Mouse (Mus musculus): Measurements from ENCODE around the gene Fbxl7. TPM values are rescaled to one million over a fixed set of nuclear protein-coding genes. Genes with fewer than 3 reads are reported as not detected.

Fbxl7 gene
- polyA plus RNA-seq, 1 experiment from 2014 or later: 24.1 TPM

GRCm38 (mm10) chr15:26639726-26640125 is 255.7 kb downstream of the Fbxl7 start:
- Histone ChIP-seq H3K4me3 (ENCODE audit: low read length) (no peak overlapping the region), H3K27ac (ENCODE audit: low read depth, low read length) (no peak overlapping the region), H3K9me3 (ENCODE audit: control insufficient read depth, low read length) (no peaks in the 10 kb centered on the region), H3K4me1 (ENCODE audit: control insufficient read depth, insufficient read depth, low read length) (no peaks in the 10 kb centered on the region), H3K9ac (ENCODE audit: low read depth, low read length) (no peak overlapping the region), H3K4me2 (replicated peaks; ENCODE audit: low read depth, low read length) (no peak overlapping the region), H3K27me3 (ENCODE audit: control insufficient read depth, insufficient read depth, low read length) (no peaks in the 10 kb centered on the region), H3K36me3 (ENCODE audit: control insufficient read depth, insufficient read depth, low read length) (no peaks in the 10 kb centered on the region)
- no peak for ATAC-seq (ENCODE audit: low FRiP score, low TSS enrichment)
- 76% methylated on average over 7 of the region's 7 CpGs for WGBS

GRCm38 (mm10) chr15:26635591-26635990 is 259.8 kb downstream of the Fbxl7 start:
- 92% methylated on average over 5 of the region's 5 CpGs for WGBS
- Histone ChIP-seq H3K4me1 (ENCODE audit: control insufficient read depth, insufficient read depth, low read length) (no peaks in the 10 kb centered on the region), H3K4me2 (replicated peaks; ENCODE audit: low read depth, low read length) (no peak overlapping the region), H3K27me3 (ENCODE audit: control insufficient read depth, insufficient read depth, low read length) (no peaks in the 10 kb centered on the region), H3K36me3 (ENCODE audit: control insufficient read depth, insufficient read depth, low read length) (no peaks in the 10 kb centered on the region), H3K4me3 (ENCODE audit: low read length) (no peak overlapping the region), H3K27ac (ENCODE audit: low read depth, low read length) (no peak overlapping the region), H3K9me3 (ENCODE audit: control insufficient read depth, low read length) (no peaks in the 10 kb centered on the region), H3K9ac (ENCODE audit: low read depth, low read length) (no peak overlapping the region)
- no peak for ATAC-seq (ENCODE audit: low FRiP score, low TSS enrichment)

GRCm38 (mm10) chr15:26628181-26628580 is 267.2 kb downstream of the Fbxl7 start:
- Histone ChIP-seq H3K27me3 (ENCODE audit: control insufficient read depth, insufficient read depth, low read length) (no peaks in the 10 kb centered on the region), H3K9ac (ENCODE audit: low read depth, low read length) (no peak overlapping the region), H3K9me3 (ENCODE audit: control insufficient read depth, low read length) (no peaks in the 10 kb centered on the region), H3K4me2 (replicated peaks; ENCODE audit: low read depth, low read length) (no peak overlapping the region), H3K4me3 (ENCODE audit: low read length) (no peak overlapping the region), H3K4me1 (ENCODE audit: control insufficient read depth, insufficient read depth, low read length) (no peaks in the 10 kb centered on the region), H3K36me3 (ENCODE audit: control insufficient read depth, insufficient read depth, low read length) (no peaks in the 10 kb centered on the region), H3K27ac (ENCODE audit: low read depth, low read length) (no peak overlapping the region)
- 96% methylated on average over 2 of the region's 2 CpGs for WGBS
- ATAC-seq (ENCODE audit: low FRiP score, low TSS enrichment): no peak

- Histone ChIP-seq H3K27me3 (ENCODE audit: control insufficient read depth, insufficient read depth, low read length) (no peaks in the 10 kb centered on the region), H3K4me3 (ENCODE audit: low read length) (no peak overlapping the region), H3K4me2 (replicated peaks; ENCODE audit: low read depth, low read length) (no peak overlapping the region), H3K27ac (ENCODE audit: low read depth, low read length) (no peak overlapping the region), H3K4me1 (ENCODE audit: control insufficient read depth, insufficient read depth, low read length) (peaks cover 5% of the 10 kb centered on the region; the same call in 1 of the 2 replicates), H3K9me3 (ENCODE audit: control insufficient read depth, low read length) (no peaks in the 10 kb centered on the region), H3K36me3 (ENCODE audit: control insufficient read depth, insufficient read depth, low read length) (no peaks in the 10 kb centered on the region), H3K9ac (ENCODE audit: low read depth, low read length) (no peak overlapping the region)
- 95% methylated on average over 17 of the region's 17 CpGs for WGBS
- no peak for ATAC-seq (ENCODE audit: low FRiP score, low TSS enrichment)
Measured at GRCm38 (mm10) chr15:26623242-26623641, 272.1 kb downstream of the Fbxl7 start.

- Histone ChIP-seq H3K9me3 (ENCODE audit: control insufficient read depth, low read length) (no peaks in the 10 kb centered on the region), H3K27ac (ENCODE audit: low read depth, low read length) (no peak overlapping the region), H3K4me1 (ENCODE audit: control insufficient read depth, insufficient read depth, low read length) (peaks cover 5% of the 10 kb centered on the region; the same call in 1 of the 2 replicates), H3K4me2 (replicated peaks; ENCODE audit: low read depth, low read length) (no peak overlapping the region), H3K4me3 (ENCODE audit: low read length) (no peak overlapping the region), H3K9ac (ENCODE audit: low read depth, low read length) (no peak overlapping the region), H3K36me3 (ENCODE audit: control insufficient read depth, insufficient read depth, low read length) (no peaks in the 10 kb centered on the region), H3K27me3 (ENCODE audit: control insufficient read depth, insufficient read depth, low read length) (no peaks in the 10 kb centered on the region)
- ATAC-seq (ENCODE audit: low FRiP score, low TSS enrichment): 0 out of 2 replicates have a peak, but pooled peaks have one; percentile 39
- 53% methylated on average over 5 of the region's 5 CpGs for WGBS
Measured at GRCm38 (mm10) chr15:26620279-26620678, 275.1 kb downstream of the Fbxl7 start.

GRCm38 (mm10) chr15:26619221-26619620 is 276.2 kb downstream of the Fbxl7 start:
- H3K4me2 ChIP-seq (replicated peaks; ENCODE audit: low read depth, low read length): no peak overlapping the region
- 53% methylated on average over 7 of the region's 7 CpGs for WGBS
- ATAC-seq (ENCODE audit: low FRiP score, low TSS enrichment): no peak

GRCm38 (mm10) chr15:26596239-26596638 is 299.1 kb downstream of the Fbxl7 start:
- H3K4me2 ChIP-seq (replicated peaks; ENCODE audit: low read depth, low read length): no peak overlapping the region
- no peaks in the 10 kb centered on the region for H3K9me3 ChIP-seq (ENCODE audit: control insufficient read depth, low read length)
- no peaks in the 10 kb centered on the region for H3K27me3 ChIP-seq (ENCODE audit: control insufficient read depth, insufficient read depth, low read length)
- no peak overlapping the region for H3K4me3 ChIP-seq (ENCODE audit: low read length)
- no peaks in the 10 kb centered on the region for H3K36me3 ChIP-seq (ENCODE audit: control insufficient read depth, insufficient read depth, low read length)
- 95% methylated on average over 3 of the region's 3 CpGs for WGBS
- no peak overlapping the region for H3K9ac ChIP-seq (ENCODE audit: low read depth, low read length)
- no peaks in the 10 kb centered on the region for H3K4me1 ChIP-seq (ENCODE audit: control insufficient read depth, insufficient read depth, low read length)
- no peak for ATAC-seq (ENCODE audit: low FRiP score, low TSS enrichment)
- H3K27ac ChIP-seq (ENCODE audit: low read depth, low read length): no peak overlapping the region

More at GRCm38 (mm10) chr15:26619221-26619620, 276.2 kb downstream of the Fbxl7 start:
- Histone ChIP-seq H3K36me3 (ENCODE audit: control insufficient read depth, insufficient read depth, low read length) (no peaks in the 10 kb centered on the region), H3K4me3 (ENCODE audit: low read length) (no peak overlapping the region), H3K27me3 (ENCODE audit: control insufficient read depth, insufficient read depth, low read length) (no peaks in the 10 kb centered on the region), H3K9ac (ENCODE audit: low read depth, low read length) (no peak overlapping the region), H3K4me1 (ENCODE audit: control insufficient read depth, insufficient read depth, low read length) (peaks cover 5% of the 10 kb centered on the region; the same call in 1 of the 2 replicates), H3K27ac (ENCODE audit: low read depth, low read length) (no peak overlapping the region), H3K9me3 (ENCODE audit: control insufficient read depth, low read length) (no peaks in the 10 kb centered on the region)

- Histone ChIP-seq H3K9me3 (ENCODE audit: control insufficient read depth, low read length) (no peaks in the 10 kb centered on the region), H3K27me3 (ENCODE audit: control insufficient read depth, insufficient read depth, low read length) (no peaks in the 10 kb centered on the region), H3K4me2 (replicated peaks; ENCODE audit: low read depth, low read length) (no peak overlapping the region), H3K4me3 (ENCODE audit: low read length) (no peak overlapping the region), H3K4me1 (ENCODE audit: control insufficient read depth, insufficient read depth, low read length) (no peaks in the 10 kb centered on the region), H3K27ac (ENCODE audit: low read depth, low read length) (no peak overlapping the region), H3K36me3 (ENCODE audit: control insufficient read depth, insufficient read depth, low read length) (no peaks in the 10 kb centered on the region), H3K9ac (ENCODE audit: low read depth, low read length) (no peak overlapping the region)
- WGBS: 81% methylated on average over 8 of the region's 8 CpGs
- no peak for ATAC-seq (ENCODE audit: low FRiP score, low TSS enrichment)
Measured at GRCm38 (mm10) chr15:26579947-26580709, 315.3 kb downstream of the Fbxl7 start.

- ATAC-seq (ENCODE audit: low FRiP score, low TSS enrichment): no peak
- no peak overlapping the region for H3K9ac ChIP-seq (ENCODE audit: low read depth, low read length)
- no peak overlapping the region for H3K27ac ChIP-seq (ENCODE audit: low read depth, low read length)
- WGBS: 95% methylated on average over 1 of the region's 1 CpGs
- H3K4me1 ChIP-seq (ENCODE audit: control insufficient read depth, insufficient read depth, low read length): no peaks in the 10 kb centered on the region
- no peaks in the 10 kb centered on the region for H3K36me3 ChIP-seq (ENCODE audit: control insufficient read depth, insufficient read depth, low read length)
- no peaks in the 10 kb centered on the region for H3K9me3 ChIP-seq (ENCODE audit: control insufficient read depth, low read length)
- H3K27me3 ChIP-seq (ENCODE audit: control insufficient read depth, insufficient read depth, low read length): no peaks in the 10 kb centered on the region
- H3K4me3 ChIP-seq (ENCODE audit: low read length): no peak overlapping the region
- H3K4me2 ChIP-seq (replicated peaks; ENCODE audit: low read depth, low read length): no peak overlapping the region
Measured at GRCm38 (mm10) chr15:26578500-26578899, 316.9 kb downstream of the Fbxl7 start.

All from kidney, embryonic 14.5 days (tissue).